Comparison of ENCODE assay signal across 10 mouse cellular contexts in genomic region chr5:33737903-33738321, GRCm38 (mm10). TPM values are rescaled to one million over a fixed set of nuclear protein-coding genes. Genes with fewer than 3 reads are reported as not detected.
DNase-seq lines count a peak whose midpoint lies in the region; ATAC-seq and TF ChIP-seq lines count a peak whose summit lies in the region.
"Had no signal": no experiment of that assay in that cellular context is flagged by ENCODE, and none has a peak within 500 bp of the region (broad histone marks: within the 10 kb centered on the region; RNA-seq: fewer than 3 reads in every experiment).

No protein-coding gene starts in this region.

- peaks cover 24% of the 10 kb centered on the region for H3K36me3 ChIP-seq in midbrain, postnatal 0 days (ENCODE audit: insufficient read depth, low read length)

- H3K9ac ChIP-seq in midbrain, postnatal 0 days (replicated peaks; ENCODE audit: low read length, poor library complexity, severe bottlenecking) = no peak overlapping the region
- H3K9ac ChIP-seq: embryonic facial prominence, embryonic 12.5 days had no signal

- H3K4me1 ChIP-seq in midbrain, postnatal 0 days (ENCODE audit: insufficient read depth, low read length) = no peaks in the 10 kb centered on the region
- H3K4me1 ChIP-seq: embryonic facial prominence, embryonic 12.5 days had no signal

- intact Hi-C loops in left cerebral cortex, postnatal 36 days (cut with DNase I) = loop anchor here (2.0 kb wide), 1 partner anchor 53 kb away; no protein-coding TSS in a partner anchor

- no peak overlapping the region for H3K4me3 ChIP-seq in midbrain, postnatal 0 days (ENCODE audit: low read depth, low read length)
- H3K4me3 ChIP-seq: embryonic facial prominence, embryonic 12.5 days had no signal

- 20% methylated on average over 7 of the region's 7 CpGs for WGBS in midbrain, postnatal 0 days

- DNase-seq in ovary, postnatal 10 days (ENCODE audit: low spot score) = peak; percentile 41
- DNase-seq in ovary, adult 18-20 months (ENCODE audit: low spot score) = no peak
- peak; percentile 62 to 69 for DNase-seq in cerebellum, adult 18-20 months
- peak; percentile 82 for DNase-seq in forelimb bud, embryonic 11.5 days (ENCODE audit: low read depth, low spot score)
- peak; percentile 59 for DNase-seq in induced T-regulatory cell, adult 2 months (ENCODE audit: low read depth)
- peak; percentile 47 to 70 for DNase-seq in left cerebral cortex, postnatal 36 days (ENCODE audit: low spot score in 2 of 2)
- peak; percentile 81 for DNase-seq in midbrain, postnatal 0 days (ENCODE audit: low spot score)
- DNase-seq in testis, postnatal 10 days (ENCODE audit: low spot score) = peak; percentile 87

- no peak; the same call in 1 of the 2 replicates for ATAC-seq in midbrain, postnatal 0 days (ENCODE audit: low FRiP score)

- TF ChIP-seq CTCF in midbrain, postnatal 0 days (IDR thresholded peaks at IDR 0.05) = peak; percentile 85

- no peak overlapping the region for H3K4me2 ChIP-seq in midbrain, postnatal 0 days (ENCODE audit: low read depth, low read length, poor library complexity, severe bottlenecking)
- H3K4me2 ChIP-seq: embryonic facial prominence, embryonic 12.5 days had no signal

- H3K9me3 ChIP-seq in midbrain, postnatal 0 days (ENCODE audit: low read length) = no peaks in the 10 kb centered on the region
- H3K9me3 ChIP-seq: embryonic facial prominence, embryonic 12.5 days had no signal

- H3K27ac ChIP-seq in midbrain, postnatal 0 days (ENCODE audit: low read depth, low read length) = no peak overlapping the region
- H3K27ac ChIP-seq: embryonic facial prominence, embryonic 12.5 days had no signal

- no peaks in the 10 kb centered on the region for H3K27me3 ChIP-seq in midbrain, postnatal 0 days (ENCODE audit: insufficient read depth, low read length)
- H3K27me3 ChIP-seq: embryonic facial prominence, embryonic 12.5 days had no signal

RNA-seq across cellular contexts. Expression of gene Fgfr3, which starts 16.4 kb away (rescaled TPM):
- total RNA-seq in left cerebral cortex, postnatal 36 days (2021) = 100 to 1,000 TPM; 120 to 133 TPM
- total RNA-seq in midbrain, postnatal 0 days (2014; rRNA removed) = 71.3 and 81.6 TPM in 2 replicates
- polyA plus RNA-seq in midbrain, postnatal 0 days (2015; fragmentation: Nextera tagmentation; extraction: Ambion mirVana) = 24.5 and 28.1 TPM in 2 replicates
- total RNA-seq: neutrophil, adult 5-6 weeks had no signal

RNA-seq across cellular contexts. Expression of gene Letm1, which starts 44.7 kb away (rescaled TPM):
- total RNA-seq in left cerebral cortex, postnatal 36 days (2021) = 100 to 1,000 TPM; 108 to 113 TPM
- total RNA-seq in midbrain, postnatal 0 days (2014; rRNA removed) = 44.1 and 61.7 TPM in 2 replicates
- 78.2 and 83.4 TPM in 2 replicates for polyA plus RNA-seq in midbrain, postnatal 0 days (2015; fragmentation: Nextera tagmentation; extraction: Ambion mirVana)
